Mouse (Mus musculus) frontal cortex, postnatal 10 days (tissue): ENCODE measurements at regions not wholly inside any gene's neighbourhood (a gene's known extent, or its start where the extent isn't known, plus 50 kb on each side); places are given as distances from the start of the nearest gene placed in this dataset.

Source experiments
- DNase-seq, 2 experiments: peaks; one replicate each; pipeline ENCODE4 v3.0.0; 2022; ENCODE audit warnings: low spot score in 2 of 2, mixed read lengths in 1 of 2

GRCm38 (mm10) chr1:143946933-143947332 is 57.0 kb downstream of the Rgs2 start:
- no peak for DNase-seq

GRCm38 (mm10) chr1:143941465-143941864 is 62.5 kb downstream of the Rgs2 start:
- DNase-seq: peak; percentile 17 to 35

- DNase-seq: no peak
Observed at GRCm38 (mm10) chr1:143939511-143939910, 64.5 kb downstream of the Rgs2 start.

GRCm38 (mm10) chr1:143938569-143938968 is 65.4 kb downstream of the Rgs2 start:
- DNase-seq: no peak

GRCm38 (mm10) chr1:143930798-143931197 is 73.2 kb downstream of the Rgs2 start:
- no peak for DNase-seq

- DNase-seq: no peak
Observed at GRCm38 (mm10) chr1:143929567-143930165, 74.3 kb downstream of the Rgs2 start.

- DNase-seq: no peak
Observed at GRCm38 (mm10) chr1:143922499-143922898, 81.5 kb downstream of the Rgs2 start.

GRCm38 (mm10) chr1:143920256-143920655 is 83.7 kb downstream of the Rgs2 start:
- no peak for DNase-seq

GRCm38 (mm10) chr1:143918949-143919348 is 85.0 kb downstream of the Rgs2 start:
- no peak for DNase-seq

- no peak for DNase-seq
Observed at GRCm38 (mm10) chr1:143918146-143918774, 85.7 kb downstream of the Rgs2 start.

GRCm38 (mm10) chr1:143917623-143918022 is 86.3 kb downstream of the Rgs2 start:
- peak; percentile 25 to 61 for DNase-seq

GRCm38 (mm10) chr1:143916587-143916986 is 87.4 kb downstream of the Rgs2 start:
- DNase-seq: peak in 1 of 2 experiments; percentile 20

GRCm38 (mm10) chr1:143912586-143912985 is 91.4 kb downstream of the Rgs2 start:
- no peak for DNase-seq

GRCm38 (mm10) chr1:143911230-143911629 is 92.7 kb downstream of the Rgs2 start:
- DNase-seq: no peak

GRCm38 (mm10) chr1:143910530-143910929 is 93.4 kb downstream of the Rgs2 start:
- no peak for DNase-seq

- DNase-seq: no peak
Observed at GRCm38 (mm10) chr1:143907312-143907711, 96.6 kb downstream of the Rgs2 start.

- DNase-seq: no peak
Observed at GRCm38 (mm10) chr1:143906881-143907280, 97.1 kb downstream of the Rgs2 start.

GRCm38 (mm10) chr1:143903985-143904384 is 100.0 kb downstream of the Rgs2 start:
- peak; percentile 34 to 63 for DNase-seq

- DNase-seq: no peak
Observed at GRCm38 (mm10) chr1:143903234-143903633, 100.7 kb downstream of the Rgs2 start.

GRCm38 (mm10) chr1:143901127-143901920 is 102.6 kb downstream of the Rgs2 start:
- DNase-seq: no peak

- no peak for DNase-seq
Observed at GRCm38 (mm10) chr1:143888510-143888909, 111.4 kb downstream of the Uchl5 start.

- DNase-seq: no peak
Observed at GRCm38 (mm10) chr1:143888065-143888464, 111.0 kb downstream of the Uchl5 start.

- no peak for DNase-seq
Observed at GRCm38 (mm10) chr1:143886014-143886413, 108.9 kb downstream of the Uchl5 start.
